Mouse (Mus musculus): Measurements from ENCODE around the gene Nop2. TPM values are rescaled to one million over a fixed set of nuclear protein-coding genes. Genes with fewer than 3 reads are reported as not detected.

Nop2 gene
- polyA plus RNA-seq, 1 experiment from 2014 or later: 25.0 TPM

- 0 out of 2 replicates have a peak, but pooled peaks cover 3% of the 10 kb centered on the region for H3K4me1 ChIP-seq (replicated peaks; ENCODE audit: control insufficient read depth, insufficient read depth)
- under 1% methylated on average over 34 of the region's 34 CpGs for WGBS
- TF ChIP-seq CTCF (IDR thresholded peaks at IDR 0.05; ENCODE audit: low read depth) (no peak), EP300 (optimal IDR thresholded peaks at IDR 0.05) (no peak)
- DNase-seq (ENCODE audit: low spot score) (peak; percentile 94), ATAC-seq (ENCODE audit: low FRiP score, low TSS enrichment) (peak; percentile 95)
- H3K36me3 ChIP-seq (ENCODE audit: control insufficient read depth, insufficient read depth, low read length): 0 out of 2 replicates have a peak, but pooled peaks cover 3% of the 10 kb centered on the region
- peak overlapping the region; percentile 77 for H3K4me2 ChIP-seq (replicated peaks; ENCODE audit: low read depth)
- H3K9ac ChIP-seq (ENCODE audit: low read length): peak overlapping the region; percentile 73
- no peaks in the 10 kb centered on the region for H3K9me3 ChIP-seq (ENCODE audit: control insufficient read depth, low read length)
- H3K27ac ChIP-seq (replicated peaks): peak overlapping the region; percentile 97
- H3K27me3 ChIP-seq (ENCODE audit: control insufficient read depth, insufficient read depth, low read length): no peaks in the 10 kb centered on the region
- peak overlapping the region; percentile 65 for H3K4me3 ChIP-seq (ENCODE audit: low read depth, low read length)
These were observed 60.5 kb downstream of the Nop2 start for GRCm38 (mm10) chr6:125192016-125192714.

- Histone ChIP-seq H3K4me2 (replicated peaks; ENCODE audit: low read depth) (peak overlapping the region; percentile 77), H3K36me3 (ENCODE audit: control insufficient read depth, insufficient read depth, low read length) (0 out of 2 replicates have a peak, but pooled peaks cover 2% of the 10 kb centered on the region), H3K27me3 (ENCODE audit: control insufficient read depth, insufficient read depth, low read length) (no peaks in the 10 kb centered on the region), H3K9me3 (ENCODE audit: control insufficient read depth, low read length) (no peaks in the 10 kb centered on the region), H3K4me1 (replicated peaks; ENCODE audit: control insufficient read depth, insufficient read depth) (0 out of 2 replicates have a peak, but pooled peaks cover 3% of the 10 kb centered on the region), H3K4me3 (ENCODE audit: low read depth, low read length) (peak overlapping the region; percentile 65), H3K27ac (replicated peaks) (peak overlapping the region; percentile 97), H3K9ac (ENCODE audit: low read length) (peak overlapping the region; percentile 73)
- TF ChIP-seq CTCF (IDR thresholded peaks at IDR 0.05; ENCODE audit: low read depth) (no peak), EP300 (optimal IDR thresholded peaks at IDR 0.05) (no peak)
- WGBS: 38% methylated on average over 5 of the region's 5 CpGs
- no peak for DNase-seq (ENCODE audit: low spot score)
- ATAC-seq (ENCODE audit: low FRiP score, low TSS enrichment): no peak
These were observed 61.1 kb downstream of the Nop2 start for GRCm38 (mm10) chr6:125192841-125193240.

GRCm38 (mm10) chr6:125193390-125193789, 61.7 kb downstream of the Nop2 start:
- H3K4me2 ChIP-seq (replicated peaks; ENCODE audit: low read depth): no peak overlapping the region
- no peak overlapping the region for H3K4me3 ChIP-seq (ENCODE audit: low read depth, low read length)
- no peak overlapping the region for H3K9ac ChIP-seq (ENCODE audit: low read length)
- H3K4me1 ChIP-seq (replicated peaks; ENCODE audit: control insufficient read depth, insufficient read depth): 0 out of 2 replicates have a peak, but pooled peaks cover 3% of the 10 kb centered on the region
- DNase-seq (ENCODE audit: low spot score): no peak
- ATAC-seq (ENCODE audit: low FRiP score, low TSS enrichment): no peak
- no peak overlapping the region for H3K27ac ChIP-seq (replicated peaks)
- H3K36me3 ChIP-seq (ENCODE audit: control insufficient read depth, insufficient read depth, low read length): no peaks in the 10 kb centered on the region
- TF ChIP-seq EP300 (optimal IDR thresholded peaks at IDR 0.05) (no peak), CTCF (IDR thresholded peaks at IDR 0.05; ENCODE audit: low read depth) (no peak)
- H3K27me3 ChIP-seq (ENCODE audit: control insufficient read depth, insufficient read depth, low read length): no peaks in the 10 kb centered on the region
- no peaks in the 10 kb centered on the region for H3K9me3 ChIP-seq (ENCODE audit: control insufficient read depth, low read length)
- 49% methylated on average over 7 of the region's 7 CpGs for WGBS

Small RNAs within 50 kb of the gene (microRNA-seq; reads per million reads assigned to microRNA genes)
- gene Mir7045: not detected

Other genes starting within 250 kb of the Nop2 start
- 0.45 and 0.65 TPM in 2 replicates for gene Cd4, start 243.7 kb upstream of the Nop2 start, polyA plus RNA-seq (2015; fragmentation: Nextera tagmentation; extraction: Ambion mirVana)
- 0.93 and 1.4 TPM in 2 replicates for gene Lag3, start 220.2 kb upstream of the Nop2 start, polyA plus RNA-seq (2015; fragmentation: Nextera tagmentation; extraction: Ambion mirVana)
- gene Ptms, start 211.8 kb upstream of the Nop2 start, polyA plus RNA-seq (2015; fragmentation: Nextera tagmentation; extraction: Ambion mirVana): 260 and 276 TPM in 2 replicates
- 312 and 330 TPM in 2 replicates for gene Mlf2, start 200.5 kb upstream of the Nop2 start, polyA plus RNA-seq (2015; fragmentation: Nextera tagmentation; extraction: Ambion mirVana)
- 114 and 121 TPM in 2 replicates for gene Cops7a, start 166.4 kb upstream of the Nop2 start, polyA plus RNA-seq (2015; fragmentation: Nextera tagmentation; extraction: Ambion mirVana)
- gene Pianp, start 135.2 kb upstream of the Nop2 start, polyA plus RNA-seq (2015; fragmentation: Nextera tagmentation; extraction: Ambion mirVana): 3.1 and 4.0 TPM in 2 replicates
- 7.0 and 7.2 TPM in 2 replicates for gene Zfp384, start 122.8 kb upstream of the Nop2 start, polyA plus RNA-seq (2015; fragmentation: Nextera tagmentation; extraction: Ambion mirVana)
- gene Ing4, start 92.1 kb upstream of the Nop2 start, polyA plus RNA-seq (2015; fragmentation: Nextera tagmentation; extraction: Ambion mirVana): 72.5 and 77.4 TPM in 2 replicates
- gene Acrbp, start 82.2 kb upstream of the Nop2 start, polyA plus RNA-seq (2015; fragmentation: Nextera tagmentation; extraction: Ambion mirVana): 2.5 and 2.6 TPM in 2 replicates
- gene Lpar5, start 64.0 kb upstream of the Nop2 start, polyA plus RNA-seq (2015; fragmentation: Nextera tagmentation; extraction: Ambion mirVana): 6.4 and 7.0 TPM in 2 replicates
- gene Chd4, start 35.9 kb upstream of the Nop2 start, polyA plus RNA-seq (2015; fragmentation: Nextera tagmentation; extraction: Ambion mirVana): 28.1 and 36.6 TPM in 2 replicates
- 4.4 and 5.7 TPM in 2 replicates for gene Iffo1, start 13.3 kb downstream of the Nop2 start, polyA plus RNA-seq (2015; fragmentation: Nextera tagmentation; extraction: Ambion mirVana)
- gene Gapdh, start 34.6 kb downstream of the Nop2 start, polyA plus RNA-seq (2015; fragmentation: Nextera tagmentation; extraction: Ambion mirVana): 920 and 1,103 TPM in 2 replicates
- gene Ncapd2, start 59.8 kb downstream of the Nop2 start, polyA plus RNA-seq (2015; fragmentation: Nextera tagmentation; extraction: Ambion mirVana): 15.3 and 16.6 TPM in 2 replicates
- 196 and 211 TPM in 2 replicates for gene Mrpl51, start 59.9 kb downstream of the Nop2 start, polyA plus RNA-seq (2015; fragmentation: Nextera tagmentation; extraction: Ambion mirVana)
- gene Vamp1, start 83.6 kb downstream of the Nop2 start, polyA plus RNA-seq (2015; fragmentation: Nextera tagmentation; extraction: Ambion mirVana): 3.3 and 3.4 TPM in 2 replicates
- gene Tapbpl, start 100.0 kb downstream of the Nop2 start, polyA plus RNA-seq (2015; fragmentation: Nextera tagmentation; extraction: Ambion mirVana): 8.5 and 8.6 TPM in 2 replicates
- gene Cd27, start 105.1 kb downstream of the Nop2 start, polyA plus RNA-seq (2015; fragmentation: Nextera tagmentation; extraction: Ambion mirVana): 0.91 and 1.1 TPM in 2 replicates
- gene Tuba3a, start 154.1 kb downstream of the Nop2 start, polyA plus RNA-seq (2015; fragmentation: Nextera tagmentation; extraction: Ambion mirVana): 0.08 and 0.15 TPM in 2 replicates
- gene Ltbr, start 182.0 kb downstream of the Nop2 start, polyA plus RNA-seq (2015; fragmentation: Nextera tagmentation; extraction: Ambion mirVana): 71.5 and 73.0 TPM in 2 replicates
- 18.5 and 20.6 TPM in 2 replicates for gene Scnn1a, start 188.8 kb downstream of the Nop2 start, polyA plus RNA-seq (2015; fragmentation: Nextera tagmentation; extraction: Ambion mirVana)
- 75.3 and 77.7 TPM in 2 replicates for gene Tnfrsf1a, start 217.5 kb downstream of the Nop2 start, polyA plus RNA-seq (2015; fragmentation: Nextera tagmentation; extraction: Ambion mirVana)
- gene Plekhg6, start 248.9 kb downstream of the Nop2 start, polyA plus RNA-seq (2015; fragmentation: Nextera tagmentation; extraction: Ambion mirVana): 6.3 and 6.7 TPM in 2 replicates

All from stomach, postnatal 0 days (tissue).